Mouse (Mus musculus): ENCODE measurements around the gene Themis.

The Themis gene

DNA sequence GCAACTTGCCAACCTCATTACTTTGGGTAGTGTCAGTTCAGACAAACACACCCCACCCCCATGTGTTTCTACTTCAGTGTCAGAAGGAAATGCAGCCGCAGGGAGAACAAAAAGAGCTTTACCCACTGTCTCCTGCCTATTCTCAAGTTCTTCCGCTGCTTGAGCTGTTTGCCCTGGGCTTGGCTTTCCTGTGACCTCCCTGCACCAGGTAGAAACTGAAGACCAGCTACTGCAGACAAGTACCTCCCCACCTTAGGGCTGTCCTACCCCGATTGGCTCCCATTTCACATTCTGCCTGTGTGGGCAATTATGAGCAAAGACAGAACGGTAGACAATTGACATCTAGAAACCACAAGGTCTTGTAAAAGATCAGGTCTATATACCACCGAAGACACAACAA is at the start of gene Themis:
Gene Themis, plus strand, starts transcription at position 100 of the 400 bp plus-strand sequence.
- DNase-seq (ENCODE audit: low spot score), result no peak

- no peak for DNase-seq (ENCODE audit: low spot score)
Measured at GRCm38 (mm10) chr10:28619415-28619814, 48.7 kb upstream of the Themis start.

DNA sequence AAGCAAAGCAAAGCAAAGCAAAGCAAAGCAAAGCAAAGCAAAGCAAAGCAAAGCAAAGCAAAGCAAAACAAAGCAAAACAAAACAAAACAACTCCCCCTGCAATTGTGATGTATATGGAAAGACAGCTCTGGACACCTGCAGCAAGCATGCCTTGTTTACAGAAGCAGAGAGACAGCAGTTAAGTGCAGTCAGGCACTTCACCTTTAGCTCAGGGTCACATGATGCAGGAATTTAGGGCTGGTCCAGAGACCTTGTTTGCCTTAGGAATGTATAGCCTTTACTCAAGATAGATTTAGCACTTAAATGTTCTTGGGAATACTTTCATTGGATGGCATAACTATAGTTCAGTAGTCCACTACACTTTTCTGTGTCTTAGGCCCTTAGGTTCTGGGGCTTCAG is 32.1 kb upstream of the Themis start:
- no peak for DNase-seq (ENCODE audit: low spot score)

DNA sequence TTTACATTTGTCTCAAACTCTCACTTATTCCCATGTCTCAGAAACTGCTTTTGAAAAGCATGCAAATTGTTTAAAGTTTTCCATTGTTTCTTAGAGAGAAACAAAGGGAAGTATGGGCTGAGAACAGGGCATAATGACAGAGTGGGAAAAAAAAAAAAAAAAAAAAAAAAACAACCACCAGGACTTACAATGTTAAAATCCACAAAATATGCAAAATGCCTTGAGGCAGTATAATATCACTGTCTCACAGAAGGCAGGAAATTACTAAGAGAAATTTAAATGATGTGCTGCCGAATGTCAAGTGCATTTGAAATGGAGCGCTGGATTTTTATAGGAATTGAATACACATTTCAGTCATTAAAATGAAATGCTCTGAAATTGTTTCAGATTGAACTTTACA is 26.3 kb upstream of the Themis start:
- no peak for DNase-seq (ENCODE audit: low spot score)

DNA sequence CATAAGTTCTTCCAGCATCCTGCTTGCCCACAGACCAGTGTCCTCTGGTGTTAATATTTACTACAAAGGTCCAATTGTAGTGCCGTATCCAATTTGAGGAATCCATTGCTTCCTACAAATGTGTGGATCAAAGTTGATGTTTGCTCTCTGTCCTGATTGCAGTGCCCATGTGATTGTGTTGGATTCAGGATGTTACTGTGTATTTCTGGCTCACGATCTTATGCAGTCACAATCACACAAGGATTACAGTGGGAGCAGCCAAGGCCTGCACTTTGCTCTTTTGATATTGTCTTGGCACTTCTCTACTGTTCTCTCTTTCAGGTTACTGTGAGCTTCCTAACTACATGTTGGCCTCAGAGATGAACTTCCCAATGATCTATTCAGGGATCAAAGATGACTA is 20.3 kb upstream of the Themis start:
- DNase-seq (ENCODE audit: low spot score), result no peak

DNA sequence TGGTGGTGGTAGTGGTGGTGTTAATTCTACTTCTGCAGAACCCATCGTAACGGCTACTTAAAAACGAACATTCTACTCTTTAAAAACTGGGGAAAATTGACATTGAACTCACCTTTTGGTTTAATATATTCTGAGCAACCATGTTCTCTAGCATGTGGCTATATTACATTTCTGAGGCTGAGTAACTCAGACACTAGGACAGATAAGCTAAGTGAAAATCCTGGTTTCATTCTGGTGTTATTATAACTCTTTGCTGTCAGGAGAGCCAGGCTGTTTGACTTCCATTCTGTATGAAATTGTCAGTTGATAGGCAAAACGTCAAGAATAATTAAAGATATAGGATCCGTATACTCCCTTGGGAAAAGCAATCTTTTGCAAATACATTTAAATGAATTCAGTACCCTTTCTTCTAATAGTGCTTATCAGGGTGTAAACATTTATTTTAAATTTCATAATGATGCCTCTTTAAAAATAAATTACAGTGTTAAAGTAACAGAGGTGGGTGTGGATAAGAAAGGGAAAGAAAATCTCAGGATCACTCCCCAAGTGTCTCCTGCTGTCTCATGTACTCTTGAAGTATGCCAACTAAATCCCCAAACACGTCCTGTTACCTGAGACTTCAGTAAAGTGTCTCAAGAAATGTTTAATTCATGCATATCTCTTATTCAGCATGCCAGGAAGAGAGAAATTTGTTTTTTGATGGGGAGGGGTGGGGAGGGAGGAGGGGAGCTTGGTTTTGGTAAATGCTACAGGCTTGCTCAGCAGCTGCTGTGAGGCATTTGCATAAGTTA is 18.9 kb upstream of the Themis start:
- DNase-seq (ENCODE audit: low spot score), result no peak

DNA sequence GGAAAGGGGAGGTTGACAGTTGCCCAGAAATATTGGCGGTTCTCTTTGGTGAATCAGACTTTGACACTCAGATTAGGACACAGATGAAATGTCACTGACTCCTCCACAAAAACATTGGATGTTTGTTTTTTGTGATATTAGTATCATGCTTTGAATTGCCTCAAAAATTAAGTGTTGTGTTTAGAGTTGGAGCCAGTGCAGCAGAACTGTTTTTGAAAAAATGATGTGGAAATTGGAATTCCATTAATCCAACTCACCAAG is 18.3 kb upstream of the Themis start:
- no peak for DNase-seq (ENCODE audit: low spot score)

DNA sequence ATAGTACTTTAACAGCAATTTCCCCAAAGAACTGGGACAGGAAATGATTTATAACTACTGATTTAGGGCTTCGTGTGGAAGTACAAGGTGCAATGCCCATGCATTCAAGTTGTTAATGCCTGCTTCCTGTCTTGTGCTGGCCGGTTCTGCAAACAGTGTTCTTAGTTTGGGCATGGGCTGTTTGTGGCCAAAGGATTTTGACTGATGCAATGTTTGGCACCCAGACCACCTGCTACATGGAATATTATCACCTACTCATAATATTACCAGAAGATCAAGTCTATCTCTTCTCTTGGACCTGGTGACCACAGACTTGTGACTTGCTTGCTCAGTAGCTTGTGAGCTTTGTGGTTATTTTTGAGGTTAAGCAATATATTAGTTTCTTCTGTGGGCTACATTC is 16.2 kb upstream of the Themis start:
- no peak for DNase-seq (ENCODE audit: low spot score)

DNA sequence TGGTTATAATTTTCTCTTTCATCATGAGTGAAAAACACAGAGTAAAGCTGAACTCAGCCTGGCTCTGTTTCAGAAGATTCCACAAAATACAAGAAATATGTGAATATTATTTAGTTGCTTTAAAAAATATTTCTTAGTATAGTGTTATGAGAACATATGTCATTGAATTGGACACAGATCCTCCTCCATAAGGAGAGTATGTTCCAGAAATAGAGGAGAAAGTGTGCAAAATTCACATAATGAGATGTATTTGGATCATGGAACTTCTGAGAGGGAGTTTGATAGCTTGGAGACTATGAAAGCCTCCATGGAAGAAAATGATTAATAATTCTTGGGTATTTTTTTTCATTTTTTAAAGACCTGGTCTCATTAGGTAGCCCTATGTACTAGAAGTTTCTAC is 13.4 kb upstream of the Themis start:
- DNase-seq (ENCODE audit: low spot score), result no peak

GRCm38 (mm10) chr10:28665141-28665540 is 3.0 kb upstream of the Themis start:
- DNase-seq (ENCODE audit: low spot score), result no peak

DNA sequence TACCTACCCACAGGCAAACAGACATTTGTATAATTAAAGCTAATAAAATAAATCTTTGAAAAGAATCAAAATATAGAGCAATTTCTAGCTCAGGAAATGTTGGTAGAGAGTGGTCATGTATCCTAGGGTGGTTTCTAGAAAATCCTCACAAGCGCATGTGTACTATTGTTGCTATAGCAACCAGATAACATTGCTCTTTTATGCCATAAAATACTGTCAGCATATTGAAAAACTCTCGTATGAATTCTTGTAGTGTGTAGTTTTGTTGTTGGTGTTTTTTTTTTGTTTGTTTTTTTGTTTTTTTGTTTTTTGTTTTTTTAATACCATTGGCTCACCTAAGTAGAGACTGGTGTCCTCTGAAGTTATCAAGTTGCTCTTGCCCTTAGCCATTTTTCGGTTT is 5.8 kb downstream of the Themis start:
- DNase-seq (ENCODE audit: low spot score), result no peak

DNA sequence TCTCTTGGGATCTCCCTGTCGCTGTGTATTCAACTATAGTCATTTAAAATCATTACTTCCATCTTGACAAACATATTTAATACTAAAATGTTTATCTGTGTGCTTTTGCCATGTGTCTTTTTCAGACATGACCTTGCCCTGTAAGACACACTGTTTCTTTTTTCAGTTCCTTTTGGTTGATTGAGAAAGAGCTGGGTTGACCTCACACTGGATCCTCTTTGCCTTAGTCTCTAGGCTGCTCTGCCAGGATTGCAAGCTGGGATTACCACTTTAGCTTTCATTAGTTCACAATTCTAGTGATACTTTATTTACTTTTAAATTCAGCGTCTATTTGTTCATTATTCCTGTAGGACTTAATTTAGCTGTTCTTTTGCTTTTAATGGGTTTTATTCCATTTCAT is 7.2 kb downstream of the Themis start:
- no peak for DNase-seq (ENCODE audit: low spot score)

GRCm38 (mm10) chr10:28694981-28695380 is 26.8 kb downstream of the Themis start:
- DNase-seq (ENCODE audit: low spot score), result no peak

GRCm38 (mm10) chr10:28696032-28696431 is 27.9 kb downstream of the Themis start:
- no peak for DNase-seq (ENCODE audit: low spot score)

DNA sequence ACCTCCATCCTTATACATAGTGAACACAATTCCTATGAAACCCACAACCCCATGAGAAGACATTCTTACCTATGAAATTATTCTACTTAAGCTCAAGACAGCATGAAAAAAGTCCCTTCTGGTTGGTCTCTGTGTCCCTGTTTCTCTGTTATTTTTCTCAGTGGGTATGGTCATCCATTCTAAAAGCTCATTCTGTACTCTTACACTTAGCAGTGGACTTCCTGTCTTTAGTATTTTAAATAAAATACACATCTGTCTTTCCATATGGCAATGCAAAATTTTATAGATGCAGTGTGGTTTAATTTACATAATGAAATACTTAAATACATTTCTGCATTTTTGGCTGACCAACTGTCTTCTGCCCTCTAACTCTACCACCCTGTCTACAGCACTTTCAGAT is 30.0 kb downstream of the Themis start:
- no peak for DNase-seq (ENCODE audit: low spot score)

DNA sequence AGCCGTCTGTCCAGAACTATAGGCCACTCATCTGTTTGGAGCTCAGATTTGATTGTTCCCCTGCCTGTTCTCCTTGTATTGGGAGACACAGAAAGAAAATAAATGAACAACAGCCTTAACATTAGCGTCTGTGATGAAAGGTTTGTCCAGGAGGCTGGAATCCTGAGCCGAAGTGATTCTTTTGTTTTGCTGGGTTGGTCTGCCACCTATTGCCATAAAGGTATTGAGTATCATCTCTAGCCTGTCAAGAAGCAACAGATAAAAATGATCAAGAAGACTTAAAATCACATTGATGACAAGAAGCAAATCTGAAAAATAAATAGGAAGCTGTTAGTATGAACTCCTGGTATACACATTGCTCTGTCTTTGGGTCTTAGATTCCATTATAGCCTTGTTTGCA is 53.7 kb downstream of the Themis start:
- DNase-seq (ENCODE audit: low spot score), result no peak

- DNase-seq (ENCODE audit: low spot score), result no peak
Measured at GRCm38 (mm10) chr10:28723266-28723665, 55.1 kb downstream of the Themis start.

DNA sequence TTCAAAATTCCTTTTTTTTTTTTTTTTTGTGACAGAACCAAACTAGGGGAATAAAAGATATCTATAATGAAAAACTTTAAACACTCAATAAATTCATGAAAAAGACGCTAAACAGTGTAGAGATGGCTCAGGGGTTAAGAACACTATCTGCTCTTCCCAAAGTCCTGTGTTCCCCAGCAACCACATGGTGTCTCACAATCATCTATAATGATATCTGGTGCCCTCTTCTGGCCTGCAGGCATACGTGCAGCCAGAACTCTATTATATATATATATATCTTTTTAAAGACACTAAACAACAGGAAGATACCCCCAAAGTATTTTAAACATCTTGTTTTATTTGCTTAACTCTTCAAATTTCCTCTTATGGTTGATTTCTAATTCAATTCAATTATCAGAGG is 62.0 kb downstream of the Themis start:
- no peak for DNase-seq (ENCODE audit: low spot score)

- DNase-seq (ENCODE audit: low spot score), result no peak
Measured at GRCm38 (mm10) chr10:28737953-28738352, 69.8 kb downstream of the Themis start.

GRCm38 (mm10) chr10:28746426-28746825 is 78.3 kb downstream of the Themis start:
- DNase-seq (ENCODE audit: low spot score), result no peak

DNA sequence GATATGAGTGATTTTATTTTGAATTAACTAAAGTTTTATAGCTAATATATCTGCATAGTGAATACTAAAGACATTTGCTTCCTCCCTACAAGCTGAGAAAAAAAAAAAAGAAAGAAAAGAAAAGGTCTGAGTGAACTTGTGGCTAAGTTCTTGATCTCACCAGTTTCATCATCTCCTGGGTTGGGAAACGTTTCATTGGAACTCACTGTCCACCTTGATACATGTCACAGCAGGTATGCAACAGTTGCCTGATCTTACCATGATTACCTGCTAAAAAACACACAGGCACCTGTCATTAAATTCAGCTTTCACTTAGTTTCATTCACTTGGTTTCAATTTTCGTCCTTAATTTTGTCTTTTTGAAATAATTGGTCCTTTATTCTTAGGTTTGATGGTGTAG is 85.2 kb downstream of the Themis start:
- DNase-seq (ENCODE audit: low spot score), result no peak

DNA sequence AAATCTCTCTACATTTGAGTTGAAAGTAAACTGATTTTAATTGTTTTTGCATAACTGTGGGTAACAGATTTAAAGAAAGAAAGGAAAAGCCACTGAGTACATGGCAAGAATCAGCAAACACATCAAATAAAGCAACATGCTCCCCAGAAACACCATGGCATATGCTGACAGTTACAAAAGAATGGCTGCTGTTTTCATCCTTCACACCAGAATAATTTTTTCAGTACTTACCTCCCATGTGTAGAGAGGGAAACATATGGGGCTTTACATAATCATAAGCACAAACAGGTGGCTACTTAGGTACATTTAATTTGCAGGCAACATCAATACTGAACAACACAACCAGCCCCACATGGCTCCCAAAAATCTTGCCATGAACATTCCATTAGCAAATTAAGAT is 86.8 kb downstream of the Themis start:
- no peak for DNase-seq (ENCODE audit: low spot score)

DNA sequence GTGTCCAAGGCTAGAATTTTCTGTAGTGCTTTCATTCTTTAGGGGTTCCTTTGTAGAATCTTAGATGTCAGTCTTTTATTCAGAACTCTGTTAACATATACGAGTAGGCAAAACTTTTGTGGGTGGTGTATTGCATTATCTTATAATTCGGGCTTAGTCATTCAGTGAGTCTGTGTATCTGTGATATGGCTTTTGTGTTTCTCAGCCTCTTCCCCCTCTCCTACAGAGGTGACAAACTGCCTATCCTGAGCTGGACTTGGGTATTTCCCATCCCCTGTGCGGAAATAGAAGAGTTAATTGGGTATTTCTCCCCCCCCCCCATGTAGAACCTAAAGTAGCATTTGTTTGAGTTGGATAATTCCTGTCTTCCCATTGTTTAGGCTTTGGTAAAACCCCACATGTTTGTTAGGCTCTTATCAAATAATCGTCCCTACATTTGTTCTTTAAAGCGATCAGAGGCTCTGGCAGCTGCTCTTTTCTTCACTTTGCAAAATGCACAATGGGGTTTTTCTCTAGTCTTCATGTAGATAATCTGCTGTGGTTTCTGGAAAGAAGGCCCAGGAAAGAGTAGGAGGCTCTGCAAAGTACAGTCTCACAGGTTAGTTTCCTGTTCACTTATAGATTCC is 108.7 kb downstream of the Themis start:
- DNase-seq (ENCODE audit: low spot score), result no peak

GRCm38 (mm10) chr10:28799469-28799868 is 131.3 kb downstream of the Themis start:
- no peak for DNase-seq (ENCODE audit: low spot score)

Measured in urinary bladder, postnatal 25 days (tissue).